Mouse (Mus musculus): ENCODE results near the gene Serac1. TPM values are rescaled to one million over a fixed set of nuclear protein-coding genes. Genes with fewer than 3 reads are reported as not detected.

The Serac1 gene
- polyA plus RNA-seq, 1 experiment from 2014 or later, result 9.7 TPM

Other genes with a start within 250 kb of the Serac1 start
- 31.7 and 33.3 TPM in 2 replicates for gene Snx9, start 238.4 kb downstream of the Serac1 start, polyA plus RNA-seq (2016; fragmentation: Nextera tagmentation; extraction: Ambion mirVana)
- 2.5 and 2.6 TPM in 2 replicates for gene Synj2, start 138.5 kb downstream of the Serac1 start, polyA plus RNA-seq (2016; fragmentation: Nextera tagmentation; extraction: Ambion mirVana)
- 167 and 178 TPM in 2 replicates for gene Gtf2h5, start within 50 bp of the Serac1 start, polyA plus RNA-seq (2016; fragmentation: Nextera tagmentation; extraction: Ambion mirVana)
- gene Tulp4, start 26.7 kb upstream of the Serac1 start, polyA plus RNA-seq (2016; fragmentation: Nextera tagmentation; extraction: Ambion mirVana), result 99.4 and 103 TPM in 2 replicates
- gene Tmem181a, start 177.1 kb upstream of the Serac1 start, polyA plus RNA-seq (2016; fragmentation: Nextera tagmentation; extraction: Ambion mirVana), result 25.3 and 26.5 TPM in 2 replicates
- gene Dynlt1a, start 237.8 kb upstream of the Serac1 start, polyA plus RNA-seq (2016; fragmentation: Nextera tagmentation; extraction: Ambion mirVana), result 21.8 and 23.5 TPM in 2 replicates

Measured in embryonic facial prominence, embryonic 12.5 days (tissue).